Mouse (Mus musculus): ENCODE data around the gene Adam26a. TPM values are rescaled to one million over a fixed set of nuclear protein-coding genes. Genes with fewer than 3 reads are reported as not detected.

The Adam26a gene
- polyA plus RNA-seq (2012; rRNA removed), result not detected in 2 replicates

DNA sequence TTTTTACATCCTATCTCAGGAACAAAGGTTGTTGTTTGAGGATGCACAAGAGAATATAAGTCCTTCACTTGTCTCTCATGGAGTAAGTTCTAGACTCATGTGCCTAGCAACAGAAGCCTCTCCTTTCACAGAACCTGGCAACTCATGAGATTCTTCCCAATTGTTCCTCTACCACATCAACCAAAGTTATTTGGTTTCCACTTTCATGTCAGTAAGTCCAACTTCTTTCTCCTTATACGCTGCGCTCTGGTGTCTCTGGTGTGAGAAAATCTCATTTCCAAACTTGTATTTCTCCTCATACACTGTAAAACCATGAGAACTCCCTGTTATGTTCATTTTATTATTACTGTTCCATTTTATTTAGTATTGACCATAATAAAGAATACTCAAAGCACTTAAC is at the start of gene Adam26a:
Gene Adam26a (minus strand): TSS at position 101 of the 400 bp plus-strand sequence.

DNA sequence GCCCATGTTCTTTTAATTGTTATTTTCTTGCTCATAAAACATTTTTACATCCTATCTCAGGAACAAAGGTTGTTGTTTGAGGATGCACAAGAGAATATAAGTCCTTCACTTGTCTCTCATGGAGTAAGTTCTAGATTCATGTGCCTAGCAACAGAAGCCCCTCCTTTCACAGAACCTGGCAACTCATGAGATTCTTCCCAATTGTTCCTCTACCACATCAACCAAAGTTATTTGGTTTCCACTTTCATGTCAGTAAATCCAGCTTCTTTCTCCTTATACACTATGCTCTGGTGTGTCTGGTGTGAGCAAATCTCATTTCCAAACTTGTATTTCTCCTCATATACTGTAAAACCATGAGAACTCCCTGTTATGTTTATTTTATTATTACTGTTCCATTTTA is 48.5 kb downstream of the Adam26a start, which contains the start of gene Adam26b:
Gene Adam26b (minus strand): TSS at position 101 of the 400 bp plus-strand sequence.

Other genes starting within 250 kb of the Adam26a start
- gene Adam26b, start 48.6 kb downstream of the Adam26a start, polyA plus RNA-seq (2012; rRNA removed), result not detected in 2 replicates
- gene Gm5346, start 50.6 kb upstream of the Adam26a start, polyA plus RNA-seq (2012; rRNA removed), result not detected in 2 replicates
- not detected in 2 replicates for gene Adam34, start 133.3 kb upstream of the Adam26a start, polyA plus RNA-seq (2012; rRNA removed)

Measured in liver, embryonic 14 days (tissue).